Mouse (Mus musculus) frontal cortex, postnatal 10 days (tissue): ENCODE results near the gene Tsga10ip.
"Not testable (repeated sequence)": the region's sequence is repeated elsewhere in the genome, so short reads cannot be mapped to it uniquely, and the experiment has no call there.

Source experiments
- DNase-seq, 2 experiments: peaks; one replicate each; pipeline ENCODE4 v3.0.0; 2022; ENCODE audit warnings: low spot score in 2 of 2, mixed read lengths in 1 of 2

Gene Tsga10ip

DNA sequence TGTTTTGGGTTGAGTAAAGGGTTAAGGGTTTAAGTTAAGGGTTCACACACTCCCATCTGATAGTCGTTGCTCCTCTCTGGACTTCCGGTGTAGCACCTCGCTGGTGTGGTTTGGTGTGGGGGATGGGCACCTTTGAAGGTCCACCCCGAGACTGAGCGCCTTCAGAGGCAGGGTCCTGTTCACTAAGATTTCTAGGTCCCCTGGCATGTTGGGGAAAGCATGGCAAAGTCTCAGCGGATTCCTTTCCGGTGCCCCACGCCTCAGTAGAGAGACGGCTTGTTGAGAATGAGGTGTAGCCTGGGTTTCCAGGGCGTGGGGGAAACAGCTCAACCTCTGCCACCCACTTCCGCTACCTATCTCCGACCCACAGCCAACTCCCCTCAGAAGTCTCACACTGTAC lies 12.7 kb downstream of the Tsga10ip start:
- DNase-seq, result no peak

DNA sequence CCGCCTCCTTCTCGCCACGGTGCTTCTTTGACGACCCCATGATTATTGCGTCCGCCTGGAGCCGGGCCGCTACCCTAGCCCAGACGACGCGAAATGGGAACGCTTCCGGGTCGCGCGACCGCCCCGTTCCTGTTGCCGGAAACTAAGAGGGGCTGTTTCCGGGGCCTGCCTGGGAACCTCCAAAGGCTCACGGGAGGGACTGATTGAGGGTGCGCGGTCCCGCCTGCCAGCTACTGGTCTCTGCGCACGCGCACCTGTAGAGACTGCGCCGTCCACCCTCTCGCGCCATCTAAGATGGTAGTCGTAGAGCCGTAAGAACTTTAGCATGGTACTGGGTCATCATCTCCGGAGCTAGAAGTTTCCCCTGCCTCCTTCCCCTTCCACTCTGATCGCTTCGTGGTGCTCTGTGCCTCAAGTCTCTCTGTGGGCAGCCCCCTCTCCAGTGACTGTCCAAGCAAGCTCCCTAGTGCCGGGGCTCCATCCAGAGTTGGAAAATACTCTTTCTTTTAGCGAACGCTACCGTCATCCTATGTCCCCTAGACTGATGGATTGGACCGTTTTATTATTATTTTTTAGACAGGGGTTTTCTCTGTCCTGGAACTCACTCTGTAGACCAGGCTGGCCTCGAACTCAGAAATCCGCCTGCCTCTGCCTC lies 13.6 kb downstream of the Tsga10ip start, which contains the start of gene Sart1:
TSS of gene Sart1 (minus strand) at position 116 of the 655 bp plus-strand sequence.
- peak; percentile 92 to 93 for DNase-seq

DNA sequence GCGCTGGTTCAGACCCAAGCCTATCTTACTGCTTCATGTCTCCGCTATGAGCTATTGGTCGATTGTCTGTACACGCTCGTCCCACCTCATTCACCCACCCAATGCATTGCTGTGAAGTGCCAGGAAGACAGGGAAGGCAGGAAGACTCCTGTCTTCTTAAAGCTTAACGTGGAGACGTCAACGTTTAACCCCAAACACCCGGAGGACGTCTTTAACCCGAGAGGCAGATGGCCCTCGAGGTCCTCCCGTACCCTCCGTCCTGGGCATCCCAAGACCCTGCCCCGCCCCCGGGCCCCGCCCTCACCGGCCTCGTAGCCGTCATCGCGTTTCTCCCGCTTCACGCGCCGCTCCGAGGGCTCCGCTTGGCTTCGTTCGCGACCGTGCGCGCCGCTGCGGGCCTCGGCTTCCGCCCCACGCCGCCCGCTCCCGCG lies 14.3 kb downstream of the Tsga10ip start:
- DNase-seq, result no peak

DNA sequence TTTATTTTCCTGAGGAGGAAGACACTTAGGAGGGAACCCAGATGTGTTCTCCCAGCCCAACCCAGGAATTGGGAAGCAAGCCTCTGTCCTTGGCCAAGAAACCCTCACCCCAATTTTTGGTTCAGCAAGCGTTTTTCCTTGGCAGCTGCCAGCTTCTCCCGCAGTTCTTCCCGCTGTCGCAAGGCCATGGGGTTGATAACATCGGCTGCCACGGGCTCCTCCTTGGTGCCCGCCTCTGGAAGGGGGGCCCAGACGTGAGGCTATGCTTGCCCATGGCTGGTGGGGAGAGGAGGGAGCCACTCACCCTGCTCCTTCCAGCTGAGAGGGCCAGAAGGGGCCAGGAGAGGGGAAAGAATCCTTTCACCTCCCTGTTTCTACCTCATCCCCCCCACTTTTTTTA lies 17.6 kb downstream of the Tsga10ip start:
- no peak for DNase-seq

DNA sequence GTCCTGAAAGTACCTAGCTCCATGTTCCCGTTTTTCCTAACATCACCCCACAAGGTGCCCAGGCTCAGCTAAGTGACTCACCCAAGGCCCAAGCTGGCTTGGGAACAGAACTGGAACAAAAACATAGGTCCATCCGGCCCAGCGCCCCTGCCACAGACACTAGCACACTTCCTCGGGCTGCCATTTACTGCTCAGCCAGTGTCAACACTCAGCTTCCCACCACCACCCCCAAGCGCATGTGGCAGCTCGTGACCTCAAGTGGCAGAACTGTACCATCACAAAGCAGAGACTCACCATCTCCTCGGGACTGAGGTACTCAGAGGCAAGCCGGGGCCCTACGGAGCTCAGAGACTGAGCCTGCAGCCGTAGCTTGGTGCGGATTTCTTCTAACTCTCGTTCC lies 19.0 kb downstream of the Tsga10ip start:
- no peak for DNase-seq

DNA sequence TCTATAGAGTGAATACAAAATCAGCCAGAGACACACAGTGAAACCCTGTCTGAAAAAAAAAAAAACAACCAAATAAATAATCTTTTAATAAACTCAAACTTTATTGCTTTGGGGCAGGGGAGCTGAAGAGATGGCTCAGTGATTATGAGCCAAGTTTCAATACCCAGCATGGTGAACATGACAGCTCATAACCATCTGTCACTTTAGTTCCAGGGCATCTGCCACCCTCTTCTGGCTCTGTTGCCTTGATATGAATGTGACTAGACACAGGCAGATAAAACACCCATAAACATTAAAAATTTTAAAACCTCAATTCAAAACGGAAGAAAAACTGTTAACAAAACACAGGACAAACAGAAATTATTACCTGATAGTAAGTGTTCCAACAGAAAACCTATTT lies 24.9 kb downstream of the Tsga10ip start:
- no peak for DNase-seq

DNA sequence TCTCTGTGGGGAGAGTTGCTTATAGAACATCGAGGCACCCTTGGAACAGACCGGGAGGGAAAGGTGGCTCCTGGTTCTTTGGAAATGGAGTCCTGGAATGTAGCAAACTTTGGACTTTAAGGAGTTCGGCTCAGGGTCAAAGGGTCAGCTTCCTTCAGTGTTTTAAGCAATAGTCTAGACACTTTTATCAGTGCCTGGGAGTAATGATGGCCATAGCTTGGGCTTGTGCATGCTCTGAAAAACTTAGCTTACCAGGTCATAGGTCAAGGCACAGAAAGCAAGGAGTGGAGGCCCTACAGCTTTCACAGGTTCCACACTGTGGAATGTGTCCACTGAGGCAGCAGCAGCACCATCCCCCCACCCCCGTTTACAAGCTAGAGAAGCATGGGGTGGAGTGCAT lies 27.6 kb downstream of the Tsga10ip start:
- no peak for DNase-seq

DNA sequence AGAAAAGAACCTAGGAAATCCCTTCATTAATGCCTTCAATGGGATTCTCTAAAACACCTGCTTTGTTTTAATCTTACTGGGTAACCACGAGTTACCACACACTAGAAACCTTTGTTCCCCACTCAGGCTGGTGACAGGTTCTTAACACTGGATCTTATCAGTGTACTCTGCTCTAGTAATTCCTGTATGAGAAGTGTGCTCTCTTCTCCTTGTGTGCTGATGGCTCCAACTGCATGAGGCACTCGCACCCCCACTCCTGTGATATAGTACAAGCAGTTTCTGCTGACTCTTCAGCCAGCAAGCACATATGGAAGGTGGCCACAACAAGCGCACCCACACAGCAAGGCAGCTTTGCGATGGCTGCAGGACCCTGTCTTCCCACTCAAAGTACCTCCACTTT lies 28.1 kb downstream of the Tsga10ip start:
- no peak for DNase-seq

DNA sequence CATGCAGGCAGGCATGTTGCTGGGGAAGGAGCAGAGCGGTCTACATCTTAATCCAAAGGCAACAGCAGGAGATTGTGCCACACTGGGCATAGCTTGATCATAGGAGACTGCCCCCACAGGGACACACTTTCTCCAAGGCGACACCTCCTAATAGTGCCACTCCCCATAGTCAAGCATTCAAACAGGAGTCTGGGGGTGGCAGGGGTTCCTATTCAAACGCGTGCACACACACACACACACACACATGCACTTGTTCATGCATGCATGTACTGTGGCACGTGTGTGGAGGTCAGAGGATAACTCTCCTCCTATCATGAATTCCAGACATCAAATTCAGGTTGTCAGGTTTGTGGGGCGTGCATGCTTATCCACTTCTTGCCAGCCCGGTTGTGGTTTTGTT lies 29.6 kb downstream of the Tsga10ip start:
- no peak for DNase-seq

DNA sequence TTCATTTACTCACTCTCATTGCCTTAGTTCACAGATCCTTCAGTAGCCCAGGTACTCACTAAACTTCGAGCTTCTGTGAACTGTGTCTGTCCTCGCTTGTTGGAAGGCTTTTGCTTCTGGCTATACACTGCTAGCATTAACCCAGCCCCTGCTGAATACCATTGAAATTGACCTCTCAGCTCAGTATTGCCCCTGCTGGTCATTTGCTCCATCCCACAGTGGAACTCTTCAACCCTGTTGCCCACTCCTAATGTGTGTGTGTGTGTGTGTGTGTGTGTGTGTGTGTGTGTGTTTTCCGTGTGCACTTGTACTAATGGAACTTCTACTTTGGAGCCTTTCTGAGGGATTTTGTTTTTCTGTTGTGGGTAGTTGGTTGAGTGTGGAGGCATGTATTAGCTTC lies 31.4 kb downstream of the Tsga10ip start:
- no peak for DNase-seq

DNA sequence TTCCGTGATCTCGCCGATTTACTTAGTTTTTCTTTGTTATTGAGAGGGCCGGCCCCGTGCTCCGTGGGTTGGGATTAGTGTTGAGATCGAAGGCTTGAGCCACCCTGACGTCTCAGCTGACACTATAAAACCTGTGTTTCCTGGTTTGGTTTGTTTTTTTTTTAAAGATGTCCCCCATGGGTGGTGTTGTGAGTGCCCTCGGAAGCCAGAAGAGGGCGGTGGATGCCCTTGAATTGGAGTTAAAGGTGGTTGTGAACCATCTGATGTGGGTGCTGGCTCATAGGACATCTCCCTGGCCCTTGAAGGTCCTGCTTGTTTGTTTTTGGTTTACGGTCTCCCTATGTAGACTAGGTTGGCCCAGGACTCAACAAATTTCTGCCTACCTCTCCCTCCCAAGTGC lies 34.9 kb downstream of the Tsga10ip start:
- no peak for DNase-seq

DNA sequence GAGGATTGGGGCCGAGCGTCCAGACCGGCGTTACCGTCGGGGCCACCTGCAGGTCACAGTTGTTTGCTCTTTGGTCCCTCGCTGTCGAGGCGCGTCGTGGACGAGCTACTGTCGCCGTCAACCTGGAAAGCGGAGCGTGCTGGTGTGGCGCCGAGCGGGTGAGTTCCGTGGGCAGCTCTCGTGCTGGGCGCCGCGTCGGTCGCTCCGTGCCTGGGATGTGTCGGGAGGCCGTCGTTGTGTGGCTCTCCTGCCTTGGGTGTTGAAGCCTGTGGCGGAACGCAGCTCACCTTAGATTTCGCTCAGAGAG lies 35.3 kb downstream of the Tsga10ip start, which contains the start of gene Banf1:
TSS of gene Banf1 (minus strand) at position 116 of the 307 bp plus-strand sequence.
- no peak for DNase-seq

DNA sequence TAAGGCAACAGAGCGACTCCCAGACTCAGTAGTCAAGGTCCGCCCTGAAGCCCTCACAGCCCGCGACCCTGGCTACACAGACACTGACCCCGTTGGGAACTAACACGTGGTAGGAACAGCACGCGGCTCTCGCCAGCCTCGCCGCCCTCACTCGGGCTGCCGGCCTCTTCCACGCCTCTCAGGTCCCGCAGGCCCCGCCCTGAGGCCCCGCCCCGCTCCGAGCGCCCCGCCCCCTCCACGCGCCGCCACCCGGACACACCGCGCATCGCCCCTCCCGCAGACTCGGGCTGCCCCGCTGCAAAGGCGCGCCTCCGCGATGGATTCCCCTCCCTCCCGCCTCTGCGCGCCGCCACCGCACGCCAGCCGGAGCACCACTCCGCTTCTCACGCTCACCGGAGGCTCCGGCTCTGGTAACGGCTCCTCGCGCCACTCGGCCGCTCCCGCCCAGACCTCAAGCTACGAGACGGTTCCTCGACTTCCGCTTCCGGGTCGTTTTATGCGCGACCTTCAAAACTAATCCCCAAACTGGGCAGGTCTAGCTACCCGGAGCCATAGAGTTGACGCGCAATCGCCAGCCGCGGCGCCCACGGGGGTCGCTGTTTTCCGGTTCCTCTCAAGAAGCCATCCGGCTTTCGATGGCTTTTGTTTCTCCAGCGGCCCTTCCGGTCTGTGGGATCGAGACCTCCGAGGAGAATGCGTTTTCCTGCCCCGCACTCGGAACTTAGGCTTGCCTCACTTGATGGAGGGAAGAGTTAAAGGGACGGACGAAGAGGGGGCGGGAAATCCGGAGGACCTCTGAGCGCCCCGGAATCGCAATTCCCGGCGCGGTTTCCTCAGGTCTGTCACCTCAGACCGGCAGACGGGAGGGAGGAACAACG lies 35.9 kb downstream of the Tsga10ip start, which contains the start of gene Eif1ad:
TSS of gene Eif1ad (plus strand) at position 567 of the 878 bp plus-strand sequence.
- peak; percentile 91 to 93 for DNase-seq

DNA sequence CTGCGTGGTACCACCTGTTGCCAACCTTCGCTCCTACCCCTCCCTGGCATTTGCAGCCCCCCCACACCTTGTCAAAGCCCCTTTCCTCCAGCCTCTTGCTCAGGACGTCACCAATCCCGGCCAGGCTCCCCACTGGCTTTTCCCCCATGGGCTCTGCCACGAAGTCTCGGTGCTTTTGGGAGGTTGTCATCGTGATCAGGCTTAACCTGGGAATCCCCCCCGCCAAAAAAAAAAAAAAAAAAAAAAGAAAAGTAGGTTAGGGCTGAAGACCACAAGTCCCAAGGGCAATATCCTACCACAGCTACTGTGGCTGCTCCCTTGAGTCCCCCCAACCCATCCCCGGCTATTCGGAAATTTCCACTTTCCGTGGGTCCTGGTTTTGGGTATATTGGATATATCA lies 36.6 kb downstream of the Tsga10ip start:
- DNase-seq, result no peak

DNA sequence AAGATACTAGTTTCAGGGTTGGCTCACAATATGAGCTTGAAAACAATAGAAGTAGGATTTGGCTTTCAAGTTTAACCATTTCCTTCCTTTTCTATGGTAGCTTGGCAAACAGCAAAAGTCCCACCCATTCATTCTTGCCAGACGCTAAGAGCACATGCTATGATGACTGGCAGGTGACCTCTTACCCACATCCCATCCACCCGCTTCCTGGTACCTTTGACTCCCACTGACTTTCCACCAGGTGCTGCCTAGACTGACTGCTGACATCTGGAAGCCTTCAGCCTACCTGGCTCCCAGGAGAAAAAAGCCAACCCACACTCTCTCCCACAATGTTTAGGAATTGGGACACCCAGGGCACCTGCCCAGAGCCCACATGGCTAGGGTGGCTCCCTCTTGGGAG lies 38.2 kb downstream of the Tsga10ip start:
- no peak for DNase-seq

DNA sequence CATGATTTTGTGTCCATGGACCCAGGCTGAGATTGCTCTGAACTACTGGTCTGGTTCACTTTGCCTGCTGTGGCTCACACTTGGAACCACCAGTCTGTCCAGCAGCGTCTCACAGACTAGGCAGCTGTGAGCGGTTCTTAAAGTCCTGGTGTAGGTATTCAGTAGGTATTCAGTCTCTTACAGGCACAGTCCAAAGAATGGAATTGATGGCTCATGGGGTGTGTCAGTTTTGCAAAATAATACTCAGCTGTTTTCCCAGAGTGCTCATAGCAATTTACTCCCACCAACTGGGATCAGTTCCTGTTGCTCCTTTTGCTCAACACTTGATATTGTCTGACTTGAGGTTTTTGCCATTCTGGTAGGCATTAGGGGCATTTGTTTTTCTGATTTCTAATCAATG lies 40.1 kb downstream of the Tsga10ip start:
- no peak for DNase-seq

DNA sequence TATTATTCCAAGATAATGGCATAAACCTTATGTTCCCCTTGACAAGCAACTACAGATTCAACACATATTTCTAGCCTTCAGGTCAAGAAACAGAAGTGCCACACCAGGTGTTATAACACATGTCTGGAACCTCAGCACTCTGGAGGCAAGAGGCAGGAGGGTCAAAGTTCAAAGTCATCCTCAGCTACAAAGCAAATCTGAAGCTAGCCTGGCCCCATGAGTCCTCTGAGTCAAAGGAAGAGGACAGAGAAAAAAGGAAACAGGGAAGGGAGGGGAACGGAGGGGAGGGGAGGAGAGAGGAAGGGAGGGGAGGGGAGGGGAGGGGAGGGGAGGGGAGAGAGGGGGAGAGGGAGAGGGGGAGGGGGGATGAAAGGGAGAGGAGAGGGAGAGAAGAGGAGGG lies 46.2 kb downstream of the Tsga10ip start:
- DNase-seq, result no peak

DNA sequence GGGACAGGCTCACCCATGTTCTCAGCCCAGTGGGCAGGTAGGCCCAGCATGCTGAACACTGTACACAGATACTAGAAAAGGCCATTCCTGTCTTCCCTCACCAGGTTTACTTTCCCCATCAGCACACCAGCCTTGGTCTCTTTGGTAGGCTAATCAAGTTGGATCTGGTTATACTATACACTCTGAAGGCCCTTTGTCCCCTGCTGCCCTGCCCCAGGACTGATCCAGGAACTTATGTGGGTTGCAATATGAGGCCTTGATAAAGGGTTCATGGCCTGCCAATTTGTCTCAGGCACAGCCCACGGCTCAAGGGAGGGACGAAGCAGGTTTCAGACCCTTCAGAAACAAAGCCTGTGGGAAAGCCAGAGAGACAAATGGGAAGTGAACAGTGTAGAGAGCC lies 48.7 kb downstream of the Tsga10ip start:
- no peak for DNase-seq

DNA sequence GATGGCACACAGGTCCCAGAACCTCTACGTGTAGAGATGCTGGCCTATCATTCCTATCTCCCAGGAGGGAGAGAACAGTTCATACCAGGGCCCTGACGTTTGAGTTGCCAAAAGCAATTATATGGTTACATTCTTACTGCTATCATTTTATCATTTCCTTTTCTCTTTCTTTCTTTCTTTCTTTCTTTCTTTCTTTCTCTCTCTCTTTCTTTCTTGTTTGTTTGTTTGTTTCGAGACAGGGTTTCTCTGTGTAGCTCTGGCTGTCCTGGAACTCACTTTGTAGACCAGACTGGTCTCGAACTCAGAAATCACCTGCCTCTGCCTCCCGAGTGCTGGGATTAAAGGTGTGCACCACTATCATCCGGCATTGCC lies 52.8 kb downstream of the Tsga10ip start, which contains the start of gene Cst6:
TSS of gene Cst6 (minus strand) at position 73 of the 372 bp plus-strand sequence.
- not testable (repeated sequence) for DNase-seq

DNA sequence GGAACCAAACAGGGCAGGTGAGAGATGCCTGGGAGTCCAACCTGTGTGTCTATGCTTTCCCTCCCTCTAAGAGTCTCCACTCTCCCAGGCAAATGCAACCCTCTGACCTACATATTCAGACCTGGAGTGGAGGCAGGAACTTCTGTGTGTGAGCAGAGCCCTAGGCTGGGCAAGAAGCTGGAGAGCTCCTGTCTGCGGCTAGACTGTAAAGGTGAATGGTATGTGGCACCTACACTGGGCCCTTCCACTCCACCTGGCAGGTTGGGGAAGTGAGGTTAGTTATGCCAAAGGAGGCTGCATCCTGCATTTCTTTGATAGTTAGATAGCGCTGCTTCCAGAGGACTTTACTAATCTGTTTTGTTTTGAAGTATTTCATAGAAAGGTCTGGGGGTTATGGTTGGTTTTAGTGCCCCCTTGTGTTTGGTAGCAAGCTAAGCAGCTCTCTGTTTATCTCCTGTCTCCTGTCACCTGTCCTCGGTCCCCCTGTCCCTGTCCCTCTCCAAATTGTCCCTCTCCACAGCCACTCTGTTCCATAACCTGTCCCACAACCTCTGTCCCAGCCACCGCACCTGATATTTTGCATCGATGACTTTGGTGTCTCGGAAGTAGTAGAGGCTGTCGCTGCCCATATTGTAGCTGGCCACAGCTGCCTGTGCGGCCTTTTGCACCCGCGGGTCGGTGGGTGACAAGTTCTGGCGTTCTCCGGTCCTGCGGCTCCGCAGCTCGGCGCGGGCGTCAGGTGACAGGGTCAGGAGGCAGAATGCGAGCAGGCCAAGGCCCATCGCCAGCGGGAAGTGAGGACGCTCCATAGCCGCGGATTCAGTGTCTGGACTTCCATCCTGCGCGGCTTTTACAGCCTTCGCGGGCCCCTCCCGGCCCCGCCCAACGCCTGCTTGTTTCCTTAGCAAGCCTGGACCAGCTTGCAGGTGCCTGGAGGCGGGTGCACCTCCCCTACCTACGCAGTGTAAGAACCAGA lies 53.5 kb downstream of the Tsga10ip start:
- peak in 1 of 2 experiments; percentile 19 for DNase-seq

DNA sequence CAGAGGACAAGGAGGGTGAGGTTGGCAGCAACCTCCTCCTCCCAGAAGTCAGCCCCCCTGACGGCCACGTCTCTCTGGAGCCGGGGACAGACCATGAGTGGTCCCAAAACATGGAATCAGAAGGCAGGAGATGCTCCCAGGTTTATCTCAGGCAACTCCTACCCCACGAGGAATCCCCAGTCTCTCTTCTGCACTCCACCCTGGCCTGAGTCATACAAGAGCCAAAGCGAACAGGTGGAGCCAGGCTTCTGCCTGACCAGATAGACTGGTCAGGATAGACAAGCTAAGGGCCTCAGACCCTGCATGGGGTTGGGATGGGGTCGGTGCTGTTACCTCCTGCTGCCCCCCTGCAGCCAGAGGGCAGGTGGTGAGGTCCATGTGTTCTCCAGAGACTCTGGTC lies 54.3 kb downstream of the Tsga10ip start:
- DNase-seq, result no peak
